Mouse (Mus musculus) forebrain, embryonic 13.5 days (tissue): ENCODE results near the gene Cdk19. TPM values are rescaled to one million over a fixed set of nuclear protein-coding genes. Genes with fewer than 3 reads are reported as not detected.
"Not testable (repeated sequence)": the region's sequence is repeated elsewhere in the genome, so short reads cannot be mapped to it uniquely, and the experiment has no call there.

Experiments
- ATAC-seq: fragments of 200-750 bp; cut with Nextera tagmentation; 2 replicates; pipeline ENCODE4 v1.8.0; 2017
- H3K27ac ChIP-seq: fragments of 300-500 bp; sonication (generic); 2 replicates; pipeline ENCODE4 v1.5.1; 2015; ENCODE audit warnings: inconsistent platforms, mild to moderate bottlenecking, moderate library complexity
- H3K27me3 ChIP-seq: fragments of 300-500 bp; sonication (generic); 2 replicates; pipeline ENCODE4 v1.6.1; 2015; ENCODE audit warnings: mild to moderate bottlenecking, inconsistent platforms
- H3K36me3 ChIP-seq: fragments of 300-500 bp; sonication (generic); 2 replicates; pipeline ENCODE4 v1.6.1; 2015; ENCODE audit warnings: mild to moderate bottlenecking, inconsistent platforms; ENCODE audit not compliant: poor library complexity, severe bottlenecking
- H3K4me1 ChIP-seq: fragments of 300-500 bp; sonication (generic); 2 replicates; pipeline ENCODE4 v1.6.1; 2015; ENCODE audit warnings: inconsistent platforms
- H3K4me2 ChIP-seq: fragments of 300-500 bp; sonication (generic); 2 replicates; pipeline ENCODE4 v1.6.1; 2015; ENCODE audit warnings: inconsistent platforms, mild to moderate bottlenecking, moderate library complexity
- H3K4me3 ChIP-seq: fragments of 300-500 bp; sonication (generic); 2 replicates; pipeline ENCODE4 v1.5.1; 2015; ENCODE audit warnings: mild to moderate bottlenecking, inconsistent platforms
- H3K9ac ChIP-seq: fragments of 300-500 bp; sonication (generic); 2 replicates; pipeline ENCODE4 v1.6.1; 2015; ENCODE audit warnings: mild to moderate bottlenecking, inconsistent platforms
- H3K9me3 ChIP-seq: fragments of 300-500 bp; sonication (generic); replicated peaks from 2 replicates; pipeline ENCODE4 v1.6.1; 2016; ENCODE audit warnings: inconsistent platforms
- WGBS: fragments of 180-500 bp; shearing (Covaris S2); methylation state at CpG from one replicate; pipeline ENCODE4 v1.1.7; 2015; 5-methylcytosine and 5-hydroxymethylcytosine counted together
- polyA plus RNA-seq: library from polyadenylated mRNA; unstranded; fragments of >200 nt; fragmentation: Nextera tagmentation; extraction: Ambion mirVana; gene quantifications from 2 replicates; pipeline ENCODE4 v1.2.1, GENCODE M21; 2015

The Cdk19 gene
- polyA plus RNA-seq, 1 experiment from 2014 or later, result 11.2 TPM

DNA sequence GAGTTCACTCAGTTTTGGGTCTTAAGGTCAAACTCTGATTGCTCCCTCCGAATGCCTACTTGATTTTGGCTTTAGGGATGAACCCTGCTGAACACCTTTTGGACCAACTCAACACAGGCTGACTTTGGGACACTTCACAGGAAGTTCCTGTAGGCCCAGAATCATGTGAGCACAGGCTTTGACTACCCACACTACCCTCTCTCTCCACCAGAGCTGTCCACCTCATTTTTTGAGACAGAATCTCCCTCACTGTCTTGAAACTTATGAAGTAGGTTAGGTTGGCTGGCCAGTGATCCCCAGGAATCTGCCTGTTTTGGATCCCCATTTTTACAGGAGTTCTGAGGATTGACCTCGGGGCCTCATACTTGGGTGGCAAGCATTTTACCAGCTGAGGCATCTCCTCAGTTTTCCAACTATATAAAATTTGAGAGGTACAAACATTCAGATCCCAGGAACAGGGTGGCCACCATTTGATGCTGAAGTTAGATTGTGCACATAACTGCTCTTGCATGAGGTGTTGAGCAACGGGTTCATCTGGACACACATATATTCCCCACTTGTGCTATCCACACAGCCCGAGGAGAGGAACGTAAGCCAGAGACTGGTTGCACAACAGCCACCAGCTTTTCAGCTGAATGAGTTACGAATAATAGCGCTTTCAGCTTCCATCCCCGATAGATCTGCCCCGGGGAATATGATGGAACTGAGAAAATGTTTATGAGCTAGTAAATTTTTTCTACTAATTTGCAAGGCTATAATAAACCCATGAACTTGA lies 184.9 kb downstream of the Cdk19 start:
- ATAC-seq, result no peak
- no peak overlapping the region for H3K27ac ChIP-seq
- H3K4me1 ChIP-seq, result peaks cover 22% of the 10 kb centered on the region
- no peak overlapping the region for H3K4me3 ChIP-seq
- no peaks in the 10 kb centered on the region for H3K36me3 ChIP-seq
- WGBS, result 75% methylated on average over 9 of the region's 9 CpGs
- H3K27me3 ChIP-seq, result no peaks in the 10 kb centered on the region
- H3K9me3 ChIP-seq, result no peaks in the 10 kb centered on the region
- H3K4me2 ChIP-seq, result no peak overlapping the region
- no peak overlapping the region for H3K9ac ChIP-seq

DNA sequence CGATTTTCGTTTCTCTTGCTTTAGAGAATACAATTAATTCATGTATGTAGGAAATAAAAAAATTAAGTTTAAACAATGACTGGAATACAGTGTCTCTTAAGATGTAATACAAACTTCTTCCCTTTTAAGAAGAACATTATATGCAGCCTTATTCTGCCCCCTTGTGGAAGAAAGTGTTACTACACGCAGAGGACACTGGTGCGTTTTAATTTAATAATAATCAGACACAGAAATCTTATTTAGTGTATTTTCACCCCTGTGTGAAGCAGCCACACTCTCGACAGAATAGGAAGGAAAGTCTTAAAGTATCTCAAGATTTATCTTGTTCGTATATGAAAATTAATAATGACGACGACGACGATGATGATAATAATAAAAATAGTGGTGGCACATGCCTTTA lies 185.6 kb downstream of the Cdk19 start:
- no peak for ATAC-seq
- H3K9me3 ChIP-seq, result no peaks in the 10 kb centered on the region
- H3K4me1 ChIP-seq, result peaks cover 16% of the 10 kb centered on the region
- H3K9ac ChIP-seq, result no peak overlapping the region
- H3K36me3 ChIP-seq, result no peaks in the 10 kb centered on the region
- H3K27ac ChIP-seq, result no peak overlapping the region
- H3K4me2 ChIP-seq, result no peak overlapping the region
- H3K4me3 ChIP-seq, result no peak overlapping the region
- WGBS, result 33% methylated on average over 10 of the region's 10 CpGs
- H3K27me3 ChIP-seq, result no peaks in the 10 kb centered on the region

DNA sequence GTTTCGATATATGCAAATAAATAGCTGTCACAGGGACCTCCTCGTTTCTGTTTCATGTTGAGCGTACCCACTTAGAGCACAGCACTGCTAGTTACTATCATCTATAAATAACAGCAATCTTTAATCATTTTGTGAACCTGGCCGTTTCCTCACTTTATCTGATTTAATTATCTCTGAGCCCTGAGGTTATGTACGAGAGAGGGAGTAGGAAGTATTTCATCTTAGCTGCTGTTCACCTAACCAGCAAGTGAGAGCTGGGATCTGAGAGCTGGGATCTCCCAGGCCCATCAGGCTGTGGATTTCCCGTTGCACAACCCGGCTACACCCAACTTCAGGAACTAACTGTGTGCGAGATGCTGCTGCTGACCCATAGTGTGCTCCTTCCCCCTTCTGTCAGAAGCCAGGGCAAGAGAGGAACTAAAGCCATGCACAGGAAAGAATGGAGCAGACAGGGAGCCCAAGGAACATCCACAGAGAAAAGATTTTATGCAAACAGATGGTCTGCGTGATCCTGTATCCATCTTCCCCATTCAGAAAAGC lies 186.3 kb downstream of the Cdk19 start:
- Histone ChIP-seq H3K4me3 (no peak overlapping the region), H3K4me2 (no peak overlapping the region), H3K36me3 (no peaks in the 10 kb centered on the region), H3K27ac (no peak overlapping the region), H3K9ac (no peak overlapping the region), H3K4me1 (peaks cover 16% of the 10 kb centered on the region), H3K27me3 (no peaks in the 10 kb centered on the region), H3K9me3 (no peaks in the 10 kb centered on the region)
- ATAC-seq, result no peak
- WGBS, result 79% methylated on average over 9 of the region's 9 CpGs

DNA sequence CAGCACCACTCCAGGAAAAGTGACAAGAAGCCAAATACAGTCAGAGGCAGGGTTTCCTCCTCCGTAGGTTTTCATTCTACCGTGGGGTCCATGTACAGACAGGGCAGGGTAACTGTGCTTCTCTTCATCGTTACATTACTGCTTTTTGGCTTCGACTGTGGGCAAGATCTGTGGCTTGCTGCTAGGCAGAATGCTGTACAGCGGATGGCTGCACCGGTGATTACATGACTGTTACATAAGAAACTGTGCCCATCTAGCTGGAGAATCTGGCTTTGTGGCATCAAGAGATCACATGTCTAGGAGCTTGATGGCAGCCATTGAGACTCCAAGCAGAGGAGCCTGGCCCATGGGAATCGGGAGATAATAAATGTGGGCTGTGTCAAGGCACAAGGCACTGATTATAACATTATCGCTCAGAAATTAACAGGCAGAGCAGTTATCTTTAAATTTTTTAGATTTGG lies 187.0 kb downstream of the Cdk19 start:
- H3K4me1 ChIP-seq, result peaks cover 10% of the 10 kb centered on the region
- H3K9me3 ChIP-seq, result no peaks in the 10 kb centered on the region
- no peaks in the 10 kb centered on the region for H3K36me3 ChIP-seq
- no peaks in the 10 kb centered on the region for H3K27me3 ChIP-seq
- no peak overlapping the region for H3K4me3 ChIP-seq
- H3K9ac ChIP-seq, result no peak overlapping the region
- H3K4me2 ChIP-seq, result no peak overlapping the region
- no peak for ATAC-seq
- WGBS, result 83% methylated on average over 8 of the region's 8 CpGs
- H3K27ac ChIP-seq, result no peak overlapping the region

DNA sequence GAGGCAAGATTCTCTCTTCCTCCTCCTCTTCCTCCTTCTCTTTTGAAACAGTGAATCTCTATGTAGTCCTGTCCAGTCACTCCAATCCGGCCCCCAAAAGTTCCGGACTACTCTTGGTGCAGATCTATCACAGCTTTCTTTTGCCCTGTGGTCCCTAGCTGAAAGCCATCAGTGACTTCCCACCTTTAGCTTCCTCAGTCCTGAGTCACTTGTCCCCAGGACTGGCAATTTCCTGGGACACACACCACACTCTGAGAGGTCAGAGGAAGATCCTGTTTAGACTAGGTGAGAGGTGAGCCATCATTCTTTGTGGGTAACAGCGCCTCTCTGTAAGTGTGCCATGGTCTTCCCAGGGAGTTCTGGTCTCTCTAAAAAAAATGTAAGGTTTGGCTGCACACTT lies 187.6 kb downstream of the Cdk19 start:
- no peak overlapping the region for H3K9ac ChIP-seq
- no peak for ATAC-seq
- H3K4me1 ChIP-seq, result peaks cover 4% of the 10 kb centered on the region
- no peaks in the 10 kb centered on the region for H3K9me3 ChIP-seq
- no peaks in the 10 kb centered on the region for H3K36me3 ChIP-seq
- no peaks in the 10 kb centered on the region for H3K27me3 ChIP-seq
- H3K4me3 ChIP-seq, result no peak overlapping the region
- H3K27ac ChIP-seq, result no peak overlapping the region
- WGBS, result 84% methylated on average over 3 of the region's 3 CpGs
- H3K4me2 ChIP-seq, result no peak overlapping the region

DNA sequence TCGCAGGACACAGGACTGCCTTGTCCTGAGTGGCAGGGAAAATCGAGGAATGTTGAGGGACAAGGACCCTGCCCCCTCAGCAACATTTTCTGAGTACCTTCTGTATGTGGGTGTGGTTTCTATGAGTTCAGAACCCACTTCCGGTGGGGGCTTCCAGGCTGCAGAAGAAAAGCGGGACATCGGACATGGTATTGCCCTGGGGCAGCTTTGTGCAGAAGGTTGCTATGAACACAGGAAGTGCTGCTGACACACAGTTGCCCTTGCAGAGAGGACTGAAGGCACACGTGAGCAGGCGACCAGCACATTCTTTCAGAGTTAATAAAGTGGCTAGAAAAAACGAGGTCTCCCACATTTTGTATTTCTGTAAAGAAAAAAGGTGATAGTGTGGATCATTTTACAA lies 188.2 kb downstream of the Cdk19 start:
- Histone ChIP-seq H3K4me1 (no peaks in the 10 kb centered on the region), H3K9ac (no peak overlapping the region)
- 67% methylated on average over 8 of the region's 8 CpGs for WGBS

DNA sequence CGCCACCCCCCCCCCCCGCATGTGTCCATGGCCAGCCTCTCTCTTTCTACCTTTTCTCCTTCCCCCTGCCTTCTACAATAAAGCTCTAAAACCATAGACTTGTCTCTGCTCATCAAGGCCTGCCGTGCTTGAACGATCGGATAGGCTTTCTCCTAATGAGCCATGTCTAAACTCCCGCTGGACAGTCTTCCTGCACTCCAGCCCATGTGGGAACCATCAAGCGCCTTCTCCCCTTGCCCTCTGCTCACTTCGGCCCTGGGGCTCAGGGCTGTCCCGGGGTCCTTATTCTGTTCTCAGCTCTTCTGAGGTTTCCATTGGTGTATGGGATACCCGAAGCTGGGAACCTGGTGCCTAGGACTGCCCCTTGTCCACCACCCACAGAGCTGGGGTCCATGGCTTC lies 189.3 kb downstream of the Cdk19 start:
- Histone ChIP-seq H3K9ac (no peak overlapping the region), H3K36me3 (no peaks in the 10 kb centered on the region), H3K27ac (no peak overlapping the region), H3K9me3 (no peaks in the 10 kb centered on the region), H3K4me1 (no peaks in the 10 kb centered on the region), H3K4me3 (no peak overlapping the region), H3K27me3 (no peaks in the 10 kb centered on the region), H3K4me2 (no peak overlapping the region)
- WGBS, result 55% methylated on average over 8 of the region's 10 CpGs
- ATAC-seq, result no peak

More for the DNA sequence above, 188.2 kb downstream of the Cdk19 start:
- Histone ChIP-seq H3K9me3 (no peaks in the 10 kb centered on the region), H3K27me3 (no peaks in the 10 kb centered on the region), H3K27ac (no peak overlapping the region), H3K4me2 (no peak overlapping the region), H3K4me3 (no peak overlapping the region), H3K36me3 (no peaks in the 10 kb centered on the region)
- ATAC-seq, result no peak

DNA sequence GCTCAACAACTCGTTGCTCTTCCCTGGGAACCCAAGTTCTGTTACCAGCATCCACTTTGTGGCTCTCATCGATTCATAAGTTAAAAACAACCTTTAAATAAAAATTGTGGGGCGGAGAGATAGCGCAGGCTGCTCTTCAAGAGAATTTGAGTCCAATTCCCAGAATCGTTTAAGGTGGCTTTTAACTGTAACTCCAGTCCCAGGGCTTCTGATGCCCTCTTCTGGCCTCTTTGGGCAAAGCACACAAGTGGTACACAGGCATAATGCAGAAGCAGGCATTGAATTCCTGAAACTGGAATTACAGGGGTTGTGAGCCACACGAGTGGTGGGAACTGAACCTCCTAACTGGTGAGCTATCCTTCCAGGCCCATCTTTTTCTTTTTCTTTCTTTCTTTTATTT lies 190.3 kb downstream of the Cdk19 start:
- no peaks in the 10 kb centered on the region for H3K9me3 ChIP-seq
- no peak overlapping the region for H3K4me2 ChIP-seq
- H3K9ac ChIP-seq, result no peak overlapping the region
- ATAC-seq, result no peak
- H3K27me3 ChIP-seq, result no peaks in the 10 kb centered on the region
- H3K36me3 ChIP-seq, result no peaks in the 10 kb centered on the region
- no peak overlapping the region for H3K4me3 ChIP-seq
- H3K4me1 ChIP-seq, result no peaks in the 10 kb centered on the region
- H3K27ac ChIP-seq, result no peak overlapping the region
- 65% methylated on average over 6 of the region's 6 CpGs for WGBS

DNA sequence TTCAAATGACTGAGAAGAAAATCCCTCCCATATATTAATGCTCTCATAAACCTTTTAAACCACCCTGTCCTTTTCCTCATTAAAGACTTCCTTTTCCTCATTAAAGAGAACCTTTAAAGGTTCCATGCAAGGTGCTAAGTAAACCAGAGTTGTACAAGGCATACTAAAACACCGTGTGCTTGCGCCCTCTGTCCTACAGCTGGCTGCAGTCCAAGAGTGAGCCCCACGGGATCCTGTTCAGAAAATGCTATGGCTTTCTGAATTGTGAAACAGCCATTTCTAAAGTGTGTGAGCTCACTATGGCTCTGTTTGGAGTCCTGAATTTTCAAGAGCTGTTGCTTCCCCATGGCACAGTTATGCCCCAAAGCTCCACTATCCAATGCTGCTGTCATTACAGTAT lies 191.3 kb downstream of the Cdk19 start:
- no peak overlapping the region for H3K9ac ChIP-seq
- no peak overlapping the region for H3K27ac ChIP-seq
- no peaks in the 10 kb centered on the region for H3K27me3 ChIP-seq
- H3K4me1 ChIP-seq, result no peaks in the 10 kb centered on the region
- H3K4me2 ChIP-seq, result no peak overlapping the region
- no peaks in the 10 kb centered on the region for H3K9me3 ChIP-seq
- ATAC-seq, result no peak
- 54% methylated on average over 3 of the region's 3 CpGs for WGBS
- H3K4me3 ChIP-seq, result no peak overlapping the region
- no peaks in the 10 kb centered on the region for H3K36me3 ChIP-seq

DNA sequence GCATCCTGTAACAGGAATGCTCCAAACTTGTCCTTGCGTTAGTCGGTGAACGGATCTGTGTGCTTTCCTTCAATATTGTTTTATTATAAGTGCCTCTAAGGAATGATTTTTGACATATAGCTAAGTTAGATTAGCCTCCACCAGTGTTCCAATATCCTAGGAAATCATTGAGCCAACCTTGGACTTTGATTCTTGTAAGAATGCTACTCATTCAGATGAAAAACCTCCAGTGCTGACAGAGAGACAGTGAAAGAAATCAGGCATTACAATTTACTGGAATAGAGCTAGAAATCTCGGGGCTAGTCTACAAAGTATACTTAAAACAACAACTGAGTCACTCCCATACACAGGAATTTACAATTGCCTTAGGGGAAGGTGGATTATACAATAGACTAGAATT lies 193.2 kb downstream of the Cdk19 start:
- H3K27me3 ChIP-seq, H3K9ac ChIP-seq, H3K4me3 ChIP-seq, H3K4me2 ChIP-seq, H3K9me3 ChIP-seq, H3K27ac ChIP-seq, H3K36me3 ChIP-seq, H3K4me1 ChIP-seq, ATAC-seq: not testable (repeated sequence)
- 95% methylated on average over 4 of the region's 4 CpGs for WGBS
